Mouse (Mus musculus): ENCODE results near the gene Cryzl2.

The Cryzl2 gene

GRCm38 (mm10) chr1:157472716-157473115, 14.3 kb downstream of the Cryzl2 start:
- DNase-seq (ENCODE audit: low spot score), result no peak

GRCm38 (mm10) chr1:157474865-157475264, 16.5 kb downstream of the Cryzl2 start:
- DNase-seq (ENCODE audit: low spot score), result no peak

GRCm38 (mm10) chr1:157476231-157476630, 17.9 kb downstream of the Cryzl2 start:
- no peak for DNase-seq (ENCODE audit: low spot score)

- no peak for DNase-seq (ENCODE audit: low spot score)
Observed at GRCm38 (mm10) chr1:157480090-157480489, 21.7 kb downstream of the Cryzl2 start.

GRCm38 (mm10) chr1:157480901-157481300, 22.5 kb downstream of the Cryzl2 start:
- DNase-seq (ENCODE audit: low spot score), result no peak

- DNase-seq (ENCODE audit: low spot score), result no peak
Observed at GRCm38 (mm10) chr1:157481666-157482065, 23.3 kb downstream of the Cryzl2 start.

- no peak for DNase-seq (ENCODE audit: low spot score)
Observed at GRCm38 (mm10) chr1:157484161-157484560, 25.8 kb downstream of the Cryzl2 start.

- no peak for DNase-seq (ENCODE audit: low spot score)
Observed at GRCm38 (mm10) chr1:157500657-157501056, 42.3 kb downstream of the Cryzl2 start.

GRCm38 (mm10) chr1:157501352-157501945, 43.1 kb downstream of the Cryzl2 start:
- no peak for DNase-seq (ENCODE audit: low spot score)

- DNase-seq (ENCODE audit: low spot score), result no peak
Observed at GRCm38 (mm10) chr1:157503071-157503470, 44.7 kb downstream of the Cryzl2 start.

GRCm38 (mm10) chr1:157506522-157506921, 48.1 kb downstream of the Cryzl2 start, which contains the start of gene Sec16b:
Gene Sec16b, plus strand, starts transcription at chr1:157506728.
- no peak for DNase-seq (ENCODE audit: low spot score)

GRCm38 (mm10) chr1:157506995-157507595, 48.7 kb downstream of the Cryzl2 start:
- no peak for DNase-seq (ENCODE audit: low spot score)

- DNase-seq (ENCODE audit: low spot score), result no peak
Observed at GRCm38 (mm10) chr1:157507814-157508213, 49.4 kb downstream of the Cryzl2 start.

GRCm38 (mm10) chr1:157512690-157513448, 54.5 kb downstream of the Cryzl2 start:
- DNase-seq (ENCODE audit: low spot score), result no peak

- DNase-seq (ENCODE audit: low spot score), result no peak
Observed at GRCm38 (mm10) chr1:157513559-157513958, 55.2 kb downstream of the Cryzl2 start.

GRCm38 (mm10) chr1:157514298-157514697, 55.9 kb downstream of the Cryzl2 start:
- DNase-seq (ENCODE audit: low spot score), result no peak

GRCm38 (mm10) chr1:157516838-157517808, 58.7 kb downstream of the Cryzl2 start:
- DNase-seq (ENCODE audit: low spot score), result no peak

GRCm38 (mm10) chr1:157518111-157518523, 59.7 kb downstream of the Cryzl2 start:
- peak; percentile 43 for DNase-seq (ENCODE audit: low spot score)

- DNase-seq (ENCODE audit: low spot score), result no peak
Observed at GRCm38 (mm10) chr1:157519396-157519795, 61.0 kb downstream of the Cryzl2 start.

GRCm38 (mm10) chr1:157522322-157522721, 63.9 kb downstream of the Cryzl2 start:
- DNase-seq (ENCODE audit: low spot score), result no peak

- DNase-seq (ENCODE audit: low spot score), result no peak
Observed at GRCm38 (mm10) chr1:157524775-157525174, 66.4 kb downstream of the Cryzl2 start.

Measured in layer of hippocampus, adult 9-10 months (tissue).